Mouse (Mus musculus): ENCODE data around the gene Mnd1.

DNA sequence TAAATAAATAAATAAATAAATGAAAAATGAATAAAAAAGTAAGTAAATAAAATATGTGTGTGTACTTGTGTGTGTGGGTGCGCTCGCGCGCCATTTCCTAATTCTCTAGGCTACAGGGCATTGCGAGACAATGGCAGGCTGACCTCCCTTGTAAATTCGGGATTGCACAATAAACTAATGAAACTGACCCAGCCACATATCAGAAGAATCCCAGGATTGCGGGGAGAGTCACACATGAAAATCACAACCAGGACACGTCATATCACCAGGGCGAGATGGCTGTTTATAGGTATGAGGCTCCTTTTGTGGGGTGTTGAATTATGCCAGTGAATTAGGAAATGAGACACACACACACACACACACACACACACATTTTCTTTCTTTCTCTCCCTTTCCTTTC lies 43.9 kb upstream of the Mnd1 start:
- no peak for TF ChIP-seq CTCF (IDR thresholded peaks at IDR 0.05)
- no peak for TF ChIP-seq EP300 (IDR thresholded peaks at IDR 0.05)
